Mouse (Mus musculus): ENCODE measurements around the gene Nme9. TPM values are rescaled to one million over a fixed set of nuclear protein-coding genes. Genes with fewer than 3 reads are reported as not detected.

Gene Nme9
- total and polyA plus RNA-seq, 2 experiments, result not detected

DNA sequence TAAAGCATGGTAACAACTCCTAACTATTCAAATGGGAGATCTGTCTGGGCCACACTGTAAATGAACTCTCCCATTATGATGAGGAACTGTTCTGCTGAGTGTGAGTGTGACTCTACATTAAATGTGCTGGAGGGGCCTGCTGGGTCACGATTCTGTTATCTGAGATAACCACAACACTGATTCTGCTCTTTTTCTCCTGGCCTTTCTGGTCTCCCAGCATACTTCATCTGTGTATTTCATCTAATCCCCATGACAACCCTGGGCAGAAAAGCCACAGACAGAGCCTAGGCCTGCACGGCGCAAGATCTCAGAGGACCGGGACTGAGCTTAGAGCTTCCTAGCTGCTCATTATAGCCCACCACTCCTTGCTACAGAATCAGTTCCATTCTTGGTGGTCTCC, 18.8 kb upstream of the Nme9 start:
- TF ChIP-seq CTCF (IDR thresholded peaks at IDR 0.05; ENCODE audit: low read depth, low read length), result no peak
- WGBS, result 88% methylated on average over 4 of the region's 4 CpGs

DNA sequence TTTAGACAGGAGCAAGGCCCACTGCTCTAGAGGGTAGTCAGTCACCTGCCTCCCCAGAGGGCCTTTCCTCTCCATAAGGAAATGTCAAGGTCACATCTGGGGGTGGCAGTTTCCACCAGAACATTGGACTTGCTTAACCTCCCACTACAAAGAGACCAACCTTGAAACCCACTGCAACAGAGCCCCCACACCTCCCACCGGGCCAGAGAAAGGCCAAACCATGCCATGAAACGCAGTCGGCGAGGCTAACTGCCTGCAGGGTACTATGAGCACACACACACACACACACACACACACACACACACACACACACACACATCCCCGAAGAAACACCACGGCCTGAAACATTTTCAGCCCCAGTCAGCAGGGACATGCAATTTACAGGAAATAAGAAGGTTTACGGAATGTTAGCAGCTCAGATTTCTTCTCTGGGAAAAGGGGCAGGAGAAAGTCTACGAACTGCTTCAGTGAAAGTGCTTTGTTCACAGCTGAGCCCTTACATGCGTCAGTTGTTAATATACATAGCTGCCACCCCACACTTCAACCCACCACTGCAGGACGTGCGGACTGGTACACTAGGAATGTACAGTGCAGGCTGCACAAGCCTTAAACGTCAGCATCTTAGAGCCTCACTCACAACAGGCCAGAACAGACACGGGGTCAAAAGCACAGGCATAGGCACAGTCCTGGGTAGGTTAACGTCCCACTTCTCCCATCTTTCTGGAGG, 16.2 kb upstream of the Nme9 start:
- H3K79me2 ChIP-seq (ENCODE audit: control insufficient read depth, insufficient read depth, low read length), result no peaks in the 10 kb centered on the region
- 73% methylated on average over 14 of the region's 14 CpGs for WGBS
- H3K36me3 ChIP-seq (ENCODE audit: control insufficient read depth, insufficient read depth, low read length), result no peaks in the 10 kb centered on the region
- H3K27ac ChIP-seq (replicated peaks; ENCODE audit: insufficient read depth, low read depth, low read length), result no peak overlapping the region
- no peak overlapping the region for H3K4me3 ChIP-seq (ENCODE audit: insufficient read depth, low read depth, low read length)
- H3K9ac ChIP-seq (ENCODE audit: low read depth, low read length), result no peak overlapping the region
- no peaks in the 10 kb centered on the region for H3K27me3 ChIP-seq (ENCODE audit: control insufficient read depth, insufficient read depth, low read length)
- TF ChIP-seq POLR2A (IDR thresholded peaks at IDR 0.05; ENCODE audit: extremely low read depth, insufficient read depth, low read length) (no peak), CTCF (IDR thresholded peaks at IDR 0.05; ENCODE audit: low read depth, low read length) (no peak)
- DNase-seq (ENCODE audit: extremely low read depth, low read depth, low spot score), result no peak
- peaks cover 6% of the 10 kb centered on the region for H3K4me1 ChIP-seq (ENCODE audit: control insufficient read depth, insufficient read depth, low read length)

More for the DNA sequence above, 18.8 kb upstream of the Nme9 start:
- no peaks in the 10 kb centered on the region for H3K36me3 ChIP-seq (ENCODE audit: control insufficient read depth, insufficient read depth, low read length)
- H3K4me1 ChIP-seq (ENCODE audit: control insufficient read depth, insufficient read depth, low read length), result peaks cover 6% of the 10 kb centered on the region
- DNase-seq (ENCODE audit: extremely low read depth, low read depth, low spot score), result no peak
- no peak overlapping the region for H3K27ac ChIP-seq (replicated peaks; ENCODE audit: insufficient read depth, low read depth, low read length)
- H3K4me3 ChIP-seq (ENCODE audit: insufficient read depth, low read depth, low read length), result no peak overlapping the region
- H3K27me3 ChIP-seq (ENCODE audit: control insufficient read depth, insufficient read depth, low read length), result no peaks in the 10 kb centered on the region
- no peaks in the 10 kb centered on the region for H3K79me2 ChIP-seq (ENCODE audit: control insufficient read depth, insufficient read depth, low read length)
- no peak overlapping the region for H3K9ac ChIP-seq (ENCODE audit: low read depth, low read length)

DNA sequence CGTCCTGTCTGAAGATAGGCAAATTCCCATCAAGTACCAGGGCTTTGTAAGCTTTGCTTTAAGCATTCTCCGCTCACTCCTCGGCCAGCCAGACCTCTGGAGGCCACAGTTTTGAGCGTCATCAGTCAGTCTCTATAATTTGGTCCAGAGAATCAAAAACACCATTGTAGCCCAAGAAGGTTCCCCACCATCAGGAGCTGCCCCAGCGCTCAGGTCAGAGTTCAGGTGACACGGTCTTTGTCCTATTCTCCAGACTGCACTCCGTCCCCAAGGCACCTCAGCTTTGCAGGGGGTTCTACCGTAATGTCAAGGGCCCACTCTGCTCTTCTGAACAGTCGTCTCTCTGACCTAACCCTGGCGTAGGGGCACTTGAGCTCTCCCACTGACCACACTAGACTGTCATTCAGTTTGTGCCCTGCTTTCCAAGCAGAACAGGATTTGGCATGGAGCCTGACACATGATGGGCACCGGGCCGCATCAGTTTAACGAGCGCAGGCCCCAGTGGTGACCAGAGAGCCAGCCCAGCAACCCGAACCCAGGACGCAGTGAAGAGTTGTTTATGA, 15.6 kb upstream of the Nme9 start:
- H3K79me2 ChIP-seq (ENCODE audit: control insufficient read depth, insufficient read depth, low read length), result no peaks in the 10 kb centered on the region
- H3K4me1 ChIP-seq (ENCODE audit: control insufficient read depth, insufficient read depth, low read length), result peaks cover 6% of the 10 kb centered on the region
- WGBS, result 39% methylated on average over 16 of the region's 16 CpGs
- no peaks in the 10 kb centered on the region for H3K36me3 ChIP-seq (ENCODE audit: control insufficient read depth, insufficient read depth, low read length)
- H3K27me3 ChIP-seq (ENCODE audit: control insufficient read depth, insufficient read depth, low read length), result no peaks in the 10 kb centered on the region
- peak; percentile 30 for DNase-seq (ENCODE audit: extremely low read depth, low read depth, low spot score)
- H3K9ac ChIP-seq (ENCODE audit: low read depth, low read length), result peak overlapping the region; percentile 93; the same call in 1 of the 2 replicates
- H3K27ac ChIP-seq (replicated peaks; ENCODE audit: insufficient read depth, low read depth, low read length), result no peak overlapping the region
- TF ChIP-seq CTCF (IDR thresholded peaks at IDR 0.05; ENCODE audit: low read depth, low read length) (no peak), POLR2A (IDR thresholded peaks at IDR 0.05; ENCODE audit: extremely low read depth, insufficient read depth, low read length) (no peak)
- H3K4me3 ChIP-seq (ENCODE audit: insufficient read depth, low read depth, low read length), result peak overlapping the region; percentile 90

DNA sequence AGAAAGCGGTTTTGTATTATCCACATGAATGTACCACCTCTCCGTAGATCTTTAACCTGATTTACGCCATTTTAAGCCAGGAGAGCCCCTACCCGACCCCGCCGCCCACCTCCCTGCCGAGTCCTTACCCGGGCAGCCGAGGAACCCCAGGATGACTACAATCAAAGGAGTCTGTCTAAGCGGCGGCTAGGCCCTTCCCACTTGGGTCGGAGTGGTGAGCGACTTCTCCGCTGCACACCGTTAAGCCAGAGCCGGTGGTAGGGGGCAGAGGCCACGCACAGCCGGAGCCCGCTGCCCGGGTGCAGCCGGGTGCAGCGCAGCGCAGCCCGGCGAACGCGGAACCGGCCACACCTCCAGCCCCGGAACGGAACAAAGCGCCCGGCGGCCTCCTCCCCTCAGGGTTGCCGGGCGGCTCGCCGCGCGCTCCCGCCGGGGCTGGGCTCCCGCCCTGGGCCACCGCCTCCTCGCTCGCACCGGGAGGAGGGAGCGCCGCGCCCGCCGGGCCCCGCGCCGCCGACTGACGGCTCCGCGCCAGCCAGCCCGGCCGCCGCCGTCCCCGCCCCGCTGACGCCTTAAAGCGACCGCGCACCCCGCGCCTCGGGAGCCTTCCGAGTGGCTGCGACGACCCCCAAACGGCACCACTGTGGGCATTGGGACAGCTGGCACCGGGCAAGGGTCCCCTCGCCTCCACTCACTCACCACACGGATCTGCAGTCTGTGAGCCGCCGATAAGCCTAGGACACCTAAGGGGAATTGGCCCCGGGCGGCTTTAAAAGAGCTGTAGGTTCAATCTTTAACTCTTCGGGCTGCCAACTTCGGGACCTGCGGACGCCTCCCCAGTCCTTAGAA, 14.9 kb upstream of the Nme9 start:
- Histone ChIP-seq H3K9ac (ENCODE audit: low read depth, low read length) (peak overlapping the region; percentile 93), H3K4me3 (ENCODE audit: insufficient read depth, low read depth, low read length) (peak overlapping the region; percentile 90), H3K27me3 (ENCODE audit: control insufficient read depth, insufficient read depth, low read length) (no peaks in the 10 kb centered on the region), H3K79me2 (ENCODE audit: control insufficient read depth, insufficient read depth, low read length) (no peaks in the 10 kb centered on the region), H3K36me3 (ENCODE audit: control insufficient read depth, insufficient read depth, low read length) (no peaks in the 10 kb centered on the region), H3K4me1 (ENCODE audit: control insufficient read depth, insufficient read depth, low read length) (peaks cover 6% of the 10 kb centered on the region), H3K27ac (replicated peaks; ENCODE audit: insufficient read depth, low read depth, low read length) (peak overlapping the region; percentile 82)
- WGBS, result under 1% methylated on average over 70 of the region's 86 CpGs
- peak; percentile 44 for DNase-seq (ENCODE audit: extremely low read depth, low read depth, low spot score)
- TF ChIP-seq POLR2A (IDR thresholded peaks at IDR 0.05; ENCODE audit: extremely low read depth, insufficient read depth, low read length) (no peak), CTCF (IDR thresholded peaks at IDR 0.05; ENCODE audit: low read depth, low read length) (no peak)

DNA sequence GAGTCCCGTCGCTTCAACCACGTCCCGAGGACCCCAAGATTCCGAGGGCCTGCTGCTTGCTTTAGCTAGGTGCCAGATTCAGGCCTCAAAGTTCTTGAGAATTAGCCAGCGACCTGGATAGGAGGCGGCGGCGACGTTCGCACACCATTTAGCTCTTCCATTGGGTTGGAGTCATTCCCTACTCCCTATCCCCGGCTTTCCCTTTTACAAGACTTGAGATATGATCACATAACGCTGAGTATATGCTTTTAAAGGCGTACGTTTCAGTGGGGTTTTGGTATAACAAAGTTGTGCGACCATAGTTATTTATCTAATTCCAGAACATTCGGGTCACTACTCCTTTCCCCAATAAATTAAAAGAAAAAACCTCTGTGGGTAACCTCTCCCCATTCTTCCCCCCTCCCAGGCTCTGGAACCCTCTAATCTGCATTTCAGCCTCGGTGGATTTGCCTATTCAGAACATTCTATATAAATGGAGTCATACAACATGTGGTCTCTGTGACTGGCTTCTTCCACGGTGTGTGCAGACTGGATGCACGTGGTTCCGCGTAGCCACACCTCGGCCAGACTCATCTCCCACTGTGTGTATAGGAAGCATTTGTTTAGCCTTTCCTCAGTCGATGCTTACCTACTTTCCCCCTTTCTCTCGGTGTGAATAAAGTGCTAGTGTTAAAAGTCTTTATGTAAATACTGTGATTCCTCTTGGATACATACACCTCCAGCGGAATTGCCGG, 14.1 kb upstream of the Nme9 start, which contains the start of gene Mras:
Mras (minus strand) TSS at position 351 of the 734 bp plus-strand sequence.
- Histone ChIP-seq H3K27ac (replicated peaks; ENCODE audit: insufficient read depth, low read depth, low read length) (peak within 1 kb of the TSS; percentile 82), H3K4me3 (ENCODE audit: insufficient read depth, low read depth, low read length) (peak within 1 kb of the TSS; percentile 90), H3K4me1 (ENCODE audit: control insufficient read depth, insufficient read depth, low read length) (peaks cover 6% of the 10 kb centered on the region), H3K27me3 (ENCODE audit: control insufficient read depth, insufficient read depth, low read length) (no peaks in the 10 kb centered on the region), H3K36me3 (ENCODE audit: control insufficient read depth, insufficient read depth, low read length) (no peaks in the 10 kb centered on the region), H3K9ac (ENCODE audit: low read depth, low read length) (peak within 1 kb of the TSS; percentile 93), H3K79me2 (ENCODE audit: control insufficient read depth, insufficient read depth, low read length) (no peaks in the 10 kb centered on the region)
- TF ChIP-seq POLR2A (IDR thresholded peaks at IDR 0.05; ENCODE audit: extremely low read depth, insufficient read depth, low read length), result no peak
- TF ChIP-seq CTCF (IDR thresholded peaks at IDR 0.05; ENCODE audit: low read depth, low read length), result no peak
- peak; percentile 55 for DNase-seq (ENCODE audit: extremely low read depth, low read depth, low spot score)
- 11% methylated on average over 27 of the region's 27 CpGs for WGBS
